Mouse (Mus musculus) left cerebral cortex, postnatal 14 days (tissue): Measurements from ENCODE around the gene Timmdc1. TPM values are rescaled to one million over a fixed set of nuclear protein-coding genes. Genes with fewer than 3 reads are reported as not detected.

Experiments
- DNase-seq, 2 experiments: peaks; one replicate each; pipeline ENCODE4 v3.0.0; 2021 to 2022; ENCODE audit warnings: low spot score in 2 of 2, mixed read lengths in 1 of 2
- intact Hi-C: fragments of 180-260 bp; cut with DNase I; formaldehyde crosslinking; loops from one replicate; pipeline ENCODE4 v1.15.1; 2025
- total RNA-seq, 2 experiments: library from RNA; stranded (reverse); gene quantifications; 2 replicates each; pipeline ENCODE4 v1.2.3; 2021

Timmdc1 gene
- total RNA-seq, 2 experiments from 2014 or later, result 30.2 to 31.5 TPM

DNA sequence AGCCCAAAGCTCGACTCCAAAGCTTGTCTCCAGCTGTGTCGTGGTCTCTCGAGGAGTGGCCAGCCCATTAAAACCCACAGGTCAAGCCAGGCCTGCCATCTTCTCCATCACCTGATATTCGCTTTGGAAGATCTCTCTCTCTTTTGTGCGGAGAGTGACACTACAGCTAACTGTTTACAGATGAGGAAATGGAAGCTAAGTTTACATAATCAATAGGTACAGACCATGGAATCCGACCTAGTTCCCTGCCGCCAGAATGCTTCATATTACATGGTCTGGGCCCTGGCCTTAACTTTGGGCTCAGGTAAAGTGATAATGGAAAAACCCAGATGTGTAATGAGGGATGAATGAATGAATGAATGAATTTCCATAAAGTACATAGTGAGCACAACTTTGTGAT is 71.8 kb downstream of the Timmdc1 start:
- DNase-seq, result no peak
- intact Hi-C loops, result no loop called here

DNA sequence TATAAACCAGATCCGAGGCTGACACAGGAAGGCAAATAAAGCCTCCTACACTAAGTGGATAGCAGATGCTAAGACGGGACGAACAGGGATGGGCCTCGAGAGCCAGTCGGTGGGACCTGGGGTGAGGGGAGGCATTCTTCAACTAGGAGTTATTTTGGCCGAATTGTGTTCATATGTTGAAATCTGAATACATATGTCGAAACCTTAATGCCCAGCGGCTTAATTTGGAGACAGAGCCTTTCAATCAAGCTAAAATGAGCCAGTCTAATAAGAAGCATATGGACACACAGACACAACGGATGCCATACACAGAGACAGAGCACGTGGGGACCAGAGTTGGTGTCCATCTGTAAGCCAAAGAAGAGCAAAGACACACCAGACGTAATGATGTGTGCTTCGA is 74.0 kb downstream of the Timmdc1 start:
- DNase-seq, result no peak
- intact Hi-C loops, result no loop called here

Other genes starting within 250 kb of the Timmdc1 start
- gene Nr1i2, start 227.8 kb downstream of the Timmdc1 start, total RNA-seq, result not detected
- 1 to 10 TPM; 1.1 to 1.2 TPM for gene Maats1, start 180.5 kb downstream of the Timmdc1 start, total RNA-seq
- 10 to 100 TPM; 88.0 to 89.4 TPM for gene Cox17, start 175.7 kb downstream of the Timmdc1 start, total RNA-seq
- not detected for gene Gm21987, start 175.6 kb downstream of the Timmdc1 start, total RNA-seq
- gene Popdc2, start 160.5 kb downstream of the Timmdc1 start, total RNA-seq, result under 1 TPM; 0.64 to 0.89 TPM
- gene Pla1a, start 89.5 kb downstream of the Timmdc1 start, total RNA-seq, result 1 to 10 TPM in 1 of 2 experiments, under 1 TPM in 1; 0.57 to 1.3 TPM
- 10 to 100 TPM; 61.4 to 63.4 TPM for gene Adprh, start 70.0 kb downstream of the Timmdc1 start, total RNA-seq
- gene Cd80, start 67.1 kb downstream of the Timmdc1 start, total RNA-seq, result under 1 TPM; 0.30 to 0.46 TPM
- gene Poglut1, start 27.6 kb upstream of the Timmdc1 start, total RNA-seq, result 10 to 100 TPM; 37.1 to 43.1 TPM
- gene Tmem39a, start 36.0 kb upstream of the Timmdc1 start, total RNA-seq, result 10 to 100 TPM; 21.7 to 24.5 TPM
- gene Arhgap31, start 190.6 kb upstream of the Timmdc1 start, total RNA-seq, result 10 to 100 TPM; 19.9 to 20.6 TPM
- gene B4galt4, start 219.6 kb upstream of the Timmdc1 start, total RNA-seq, result 10 to 100 TPM; 20.6 to 23.5 TPM